Mouse (Mus musculus): ENCODE results near the gene Bsg. TPM values are rescaled to one million over a fixed set of nuclear protein-coding genes. Genes with fewer than 3 reads are reported as not detected.
"Not testable (repeated sequence)": the region's sequence is repeated elsewhere in the genome, so short reads cannot be mapped to it uniquely, and the experiment has no call there.

The Bsg gene
- polyA plus RNA-seq, 1 experiment from 2014 or later, result 591 TPM

DNA sequence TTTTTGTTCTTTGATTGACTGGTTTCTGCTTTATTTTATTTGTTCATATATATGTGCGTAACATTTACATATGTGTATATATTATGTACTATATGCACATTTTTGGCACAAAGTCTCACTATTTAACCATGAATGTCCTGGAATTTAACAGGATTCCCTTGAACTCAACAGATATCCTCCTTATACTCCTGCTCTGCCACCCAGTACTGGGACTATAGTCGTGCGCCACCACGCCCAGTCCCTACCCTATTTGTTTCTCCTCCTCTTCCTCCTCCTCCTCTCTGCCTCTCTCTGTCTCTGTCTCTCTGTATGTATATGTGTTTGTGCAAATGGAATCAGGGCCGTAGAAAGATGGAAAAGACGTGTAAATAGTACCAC, 42.5 kb downstream of the Bsg start:
- no peaks in the 10 kb centered on the region for H3K9me3 ChIP-seq
- no peaks in the 10 kb centered on the region for H3K27me3 ChIP-seq (replicated peaks; ENCODE audit: low read depth, poor library complexity, severe bottlenecking)
- peak overlapping the region; percentile 77 for H3K4me3 ChIP-seq
- WGBS, result 25% methylated on average over 6 of the region's 6 CpGs
- H3K36me3 ChIP-seq (replicated peaks), result peaks cover 29% of the 10 kb centered on the region
- H3K27ac ChIP-seq (replicated peaks), result peak overlapping the region; percentile 76
- H3K4me1 ChIP-seq, result peaks cover 10% of the 10 kb centered on the region
- no peak for DNase-seq (ENCODE audit: low spot score)

GRCm38 (mm10) chr10:79748496-79748895, 44.2 kb downstream of the Bsg start:
- H3K27me3 ChIP-seq (replicated peaks; ENCODE audit: low read depth, poor library complexity, severe bottlenecking), result no peaks in the 10 kb centered on the region
- peaks cover 12% of the 10 kb centered on the region for H3K36me3 ChIP-seq (replicated peaks)
- no peaks in the 10 kb centered on the region for H3K9me3 ChIP-seq
- no peak overlapping the region for H3K27ac ChIP-seq (replicated peaks)
- H3K4me1 ChIP-seq, result peaks cover 10% of the 10 kb centered on the region
- WGBS, result 80% methylated on average over 6 of the region's 6 CpGs
- DNase-seq (ENCODE audit: low spot score), result no peak
- no peak overlapping the region for H3K4me3 ChIP-seq

GRCm38 (mm10) chr10:79754856-79755516, 50.7 kb downstream of the Bsg start, which contains the start of gene Fgf22:
Gene Fgf22, plus strand, starts transcription at chr10:79755076.
- Histone ChIP-seq H3K9me3 (no peaks in the 10 kb centered on the region), H3K4me3 (peak within 1 kb of the TSS; percentile 56), H3K27me3 (replicated peaks; ENCODE audit: low read depth, poor library complexity, severe bottlenecking) (0 out of 2 replicates have a peak, but pooled peaks cover 9% of the 10 kb centered on the region), H3K27ac (replicated peaks) (peak within 1 kb of the TSS; percentile 42), H3K36me3 (replicated peaks) (peaks cover 45% of the 10 kb centered on the region), H3K4me1 (peaks cover 14% of the 10 kb centered on the region)
- peak; percentile 87 for DNase-seq (ENCODE audit: low spot score)
- WGBS, result 1% methylated on average over 36 of the region's 36 CpGs

DNA sequence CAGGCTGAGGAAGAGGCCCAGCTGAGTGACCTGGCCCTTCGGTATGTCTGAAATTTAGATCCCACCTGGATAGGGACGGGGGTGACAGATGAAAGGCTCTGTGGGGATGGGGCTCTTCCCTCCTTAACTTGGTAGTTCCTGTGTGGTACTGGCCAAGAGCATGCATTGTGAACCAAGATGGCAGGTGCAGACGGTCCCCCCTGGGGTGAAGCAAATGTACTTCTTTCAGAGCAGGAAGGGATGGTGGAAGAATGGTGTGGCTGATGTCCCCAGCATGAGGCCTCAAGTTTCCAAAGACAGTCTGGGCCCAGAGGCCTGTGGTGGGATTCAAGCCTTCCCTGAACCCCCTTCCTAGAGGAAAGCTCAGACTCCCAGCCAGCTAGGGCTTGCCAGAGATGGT, 51.6 kb downstream of the Bsg start:
- Histone ChIP-seq H3K27ac (replicated peaks) (no peak overlapping the region), H3K4me1 (peaks cover 14% of the 10 kb centered on the region), H3K27me3 (replicated peaks; ENCODE audit: low read depth, poor library complexity, severe bottlenecking) (0 out of 2 replicates have a peak, but pooled peaks cover 9% of the 10 kb centered on the region), H3K9me3 (no peaks in the 10 kb centered on the region), H3K36me3 (replicated peaks) (peaks cover 54% of the 10 kb centered on the region), H3K4me3 (no peak overlapping the region)
- 91% methylated on average over 3 of the region's 3 CpGs for WGBS
- DNase-seq (ENCODE audit: low spot score), result no peak

GRCm38 (mm10) chr10:79756660-79757059, 52.4 kb downstream of the Bsg start:
- H3K4me3 ChIP-seq, result no peak overlapping the region
- 0 out of 2 replicates have a peak, but pooled peaks cover 9% of the 10 kb centered on the region for H3K27me3 ChIP-seq (replicated peaks; ENCODE audit: low read depth, poor library complexity, severe bottlenecking)
- 91% methylated on average over 24 of the region's 24 CpGs for WGBS
- H3K4me1 ChIP-seq, result peaks cover 14% of the 10 kb centered on the region
- no peak overlapping the region for H3K27ac ChIP-seq (replicated peaks)
- H3K9me3 ChIP-seq, result no peaks in the 10 kb centered on the region
- DNase-seq (ENCODE audit: low spot score), result no peak
- H3K36me3 ChIP-seq (replicated peaks), result peaks cover 62% of the 10 kb centered on the region

DNA sequence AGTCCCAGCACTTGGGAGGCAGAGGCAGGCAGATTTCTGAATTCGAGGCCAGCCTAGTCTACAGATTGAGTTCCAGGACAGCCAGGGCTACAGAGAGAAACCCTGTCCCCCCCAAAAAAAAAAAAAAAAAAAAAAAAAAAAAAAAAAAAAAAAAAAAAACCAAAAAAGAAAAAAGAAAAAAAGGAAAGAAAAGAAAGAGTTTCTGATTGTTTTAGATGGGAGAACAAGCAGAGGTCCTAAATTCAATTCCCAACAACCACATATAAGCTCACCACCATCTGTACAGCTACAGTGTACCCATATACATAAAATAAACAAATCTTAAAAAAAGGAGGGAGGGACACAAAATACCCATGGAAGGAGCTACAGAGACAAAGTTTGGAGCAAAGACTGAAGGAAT, 55.4 kb downstream of the Bsg start:
- not testable (repeated sequence) for H3K27ac ChIP-seq (replicated peaks); H3K9me3 ChIP-seq; DNase-seq (ENCODE audit: low spot score); H3K4me3 ChIP-seq; H3K27me3 ChIP-seq (replicated peaks; ENCODE audit: low read depth, poor library complexity, severe bottlenecking)
- Histone ChIP-seq H3K4me1 (peaks cover 24% of the 10 kb centered on the region), H3K36me3 (replicated peaks) (peaks cover 90% of the 10 kb centered on the region)
- WGBS, result 90% methylated on average over 1 of the region's 1 CpGs

GRCm38 (mm10) chr10:79760603-79761143, 56.4 kb downstream of the Bsg start:
- Histone ChIP-seq H3K4me1 (peaks cover 24% of the 10 kb centered on the region), H3K36me3 (replicated peaks) (peaks cover 96% of the 10 kb centered on the region), H3K27ac (replicated peaks) (no peak overlapping the region), H3K4me3 (0 out of 2 replicates have a peak overlapping the region, but pooled peaks have one; percentile 8), H3K27me3 (replicated peaks; ENCODE audit: low read depth, poor library complexity, severe bottlenecking) (0 out of 2 replicates have a peak, but pooled peaks cover 6% of the 10 kb centered on the region), H3K9me3 (no peaks in the 10 kb centered on the region)
- no peak for DNase-seq (ENCODE audit: low spot score)
- 92% methylated on average over 11 of the region's 11 CpGs for WGBS

Other genes with a start within 250 kb of the Bsg start
- gene Vmn2r83, start 235.8 kb upstream of the Bsg start, polyA plus RNA-seq (2016; fragmentation: Nextera tagmentation; extraction: Ambion mirVana), result not detected in 2 replicates
- gene Plpp2, start 170.7 kb upstream of the Bsg start, polyA plus RNA-seq (2016; fragmentation: Nextera tagmentation; extraction: Ambion mirVana), result 28.4 and 29.2 TPM in 2 replicates
- 76.4 and 77.3 TPM in 2 replicates for gene Mier2, start 149.3 kb upstream of the Bsg start, polyA plus RNA-seq (2016; fragmentation: Nextera tagmentation; extraction: Ambion mirVana)
- gene Theg, start 117.2 kb upstream of the Bsg start, polyA plus RNA-seq (2016; fragmentation: Nextera tagmentation; extraction: Ambion mirVana), result not detected in 2 replicates
- gene C2cd4c, start 90.5 kb upstream of the Bsg start, polyA plus RNA-seq (2016; fragmentation: Nextera tagmentation; extraction: Ambion mirVana), result 0.03 TPM in 1 of 2 replicates, not detected in the other
- gene Shc2, start 66.6 kb upstream of the Bsg start, polyA plus RNA-seq (2016; fragmentation: Nextera tagmentation; extraction: Ambion mirVana), result 20.0 and 21.5 TPM in 2 replicates
- gene Odf3l2, start 58.8 kb upstream of the Bsg start, polyA plus RNA-seq (2016; fragmentation: Nextera tagmentation; extraction: Ambion mirVana), result not detected in 2 replicates
- 2.5 and 3.2 TPM in 2 replicates for gene Madcam1, start 39.9 kb upstream of the Bsg start, polyA plus RNA-seq (2016; fragmentation: Nextera tagmentation; extraction: Ambion mirVana)
- 62.6 and 63.5 TPM in 2 replicates for gene Tpgs1, start 35.1 kb upstream of the Bsg start, polyA plus RNA-seq (2016; fragmentation: Nextera tagmentation; extraction: Ambion mirVana)
- gene Cdc34, start 22.3 kb upstream of the Bsg start, polyA plus RNA-seq (2016; fragmentation: Nextera tagmentation; extraction: Ambion mirVana), result 240 and 250 TPM in 2 replicates
- 0.88 and 1.5 TPM in 2 replicates for gene Gzmm, start 15.5 kb upstream of the Bsg start, polyA plus RNA-seq (2016; fragmentation: Nextera tagmentation; extraction: Ambion mirVana)
- 0.04 TPM in 1 of 2 replicates, not detected in the other for gene Hcn2, start 12.1 kb downstream of the Bsg start, polyA plus RNA-seq (2016; fragmentation: Nextera tagmentation; extraction: Ambion mirVana)
- 52.8 and 54.3 TPM in 2 replicates for gene Polrmt, start 42.1 kb downstream of the Bsg start, polyA plus RNA-seq (2016; fragmentation: Nextera tagmentation; extraction: Ambion mirVana)
- 0.46 TPM in 1 of 2 replicates, not detected in the other for gene Fgf22, start 50.6 kb downstream of the Bsg start, polyA plus RNA-seq (2016; fragmentation: Nextera tagmentation; extraction: Ambion mirVana)
- gene Rnf126, start 62.5 kb downstream of the Bsg start, polyA plus RNA-seq (2016; fragmentation: Nextera tagmentation; extraction: Ambion mirVana), result 125 and 126 TPM in 2 replicates
- 1.9 and 2.2 TPM in 2 replicates for gene Fstl3, start 72.8 kb downstream of the Bsg start, polyA plus RNA-seq (2016; fragmentation: Nextera tagmentation; extraction: Ambion mirVana)
- 0.05 TPM in 1 of 2 replicates, not detected in the other for gene Prss57, start 86.5 kb downstream of the Bsg start, polyA plus RNA-seq (2016; fragmentation: Nextera tagmentation; extraction: Ambion mirVana)
- gene Palm, start 89.1 kb downstream of the Bsg start, polyA plus RNA-seq (2016; fragmentation: Nextera tagmentation; extraction: Ambion mirVana), result 127 and 129 TPM in 2 replicates
- 1.7 and 2.2 TPM in 2 replicates for gene Misp, start 116.5 kb downstream of the Bsg start, polyA plus RNA-seq (2016; fragmentation: Nextera tagmentation; extraction: Ambion mirVana)
- gene Ptbp1, start 149.9 kb downstream of the Bsg start, polyA plus RNA-seq (2016; fragmentation: Nextera tagmentation; extraction: Ambion mirVana), result 406 and 416 TPM in 2 replicates
- 9.3 and 12.3 TPM in 2 replicates for gene Prtn3, start 170.0 kb downstream of the Bsg start, polyA plus RNA-seq (2016; fragmentation: Nextera tagmentation; extraction: Ambion mirVana)
- gene Plppr3, start 170.1 kb downstream of the Bsg start, polyA plus RNA-seq (2016; fragmentation: Nextera tagmentation; extraction: Ambion mirVana), result 123 and 139 TPM in 2 replicates
- 0.20 TPM in 1 of 2 replicates, not detected in the other for gene Elane, start 181.8 kb downstream of the Bsg start, polyA plus RNA-seq (2016; fragmentation: Nextera tagmentation; extraction: Ambion mirVana)
- not detected in 2 replicates for gene Cfd, start 186.4 kb downstream of the Bsg start, polyA plus RNA-seq (2016; fragmentation: Nextera tagmentation; extraction: Ambion mirVana)
- gene Med16, start 204.4 kb downstream of the Bsg start, polyA plus RNA-seq (2016; fragmentation: Nextera tagmentation; extraction: Ambion mirVana), result 63.6 and 68.1 TPM in 2 replicates
- 3.4 TPM in 1 of 2 replicates, not detected in the other for gene Gm26602, start 206.4 kb downstream of the Bsg start, polyA plus RNA-seq (2016; fragmentation: Nextera tagmentation; extraction: Ambion mirVana)
- gene Kiss1r, start 212.5 kb downstream of the Bsg start, polyA plus RNA-seq (2016; fragmentation: Nextera tagmentation; extraction: Ambion mirVana), result 0.33 and 0.37 TPM in 2 replicates
- 125 and 136 TPM in 2 replicates for gene R3hdm4, start 216.7 kb downstream of the Bsg start, polyA plus RNA-seq (2016; fragmentation: Nextera tagmentation; extraction: Ambion mirVana)
- 15.7 and 18.0 TPM in 2 replicates for gene Arid3a, start 222.6 kb downstream of the Bsg start, polyA plus RNA-seq (2016; fragmentation: Nextera tagmentation; extraction: Ambion mirVana)

Measured in embryonic facial prominence, embryonic 10.5 days (tissue).